Mouse (Mus musculus): Measurements from ENCODE around the gene Fam71b.

The Fam71b gene

GRCm38 (mm10) chr11:46431129-46431528 lies 34.8 kb downstream of the Fam71b start:
- peak; percentile 77 to 84 for DNase-seq (ENCODE audit: low spot score in 2 of 2)

GRCm38 (mm10) chr11:46435363-46435762 lies 39.0 kb downstream of the Fam71b start:
- no peak for DNase-seq (ENCODE audit: low spot score in 2 of 2)

- peak; percentile 96 to 97 for DNase-seq (ENCODE audit: low spot score in 2 of 2)
These were observed 40.5 kb downstream of the Fam71b start, which contains the start of gene Med7 for GRCm38 (mm10) chr11:46436760-46437458. Gene Med7, plus strand, starts transcription at chr11:46436925.

- peak in 1 of 2 experiments; percentile 19 for DNase-seq (ENCODE audit: low spot score in 2 of 2)
These were observed 41.2 kb downstream of the Fam71b start for GRCm38 (mm10) chr11:46437459-46438000.

- DNase-seq (ENCODE audit: low spot score in 2 of 2): no peak
These were observed 42.7 kb downstream of the Fam71b start for GRCm38 (mm10) chr11:46439005-46439543.

- DNase-seq (ENCODE audit: low spot score in 2 of 2): no peak
These were observed 45.4 kb downstream of the Fam71b start for GRCm38 (mm10) chr11:46441774-46442173.

- DNase-seq (ENCODE audit: low spot score in 2 of 2): no peak
These were observed 46.8 kb downstream of the Fam71b start for GRCm38 (mm10) chr11:46443152-46443551.

- no peak for DNase-seq (ENCODE audit: low spot score in 2 of 2)
These were observed 47.6 kb downstream of the Fam71b start for GRCm38 (mm10) chr11:46443979-46444378.

GRCm38 (mm10) chr11:46446150-46446549 lies 49.8 kb downstream of the Fam71b start:
- no peak for DNase-seq (ENCODE audit: low spot score in 2 of 2)

GRCm38 (mm10) chr11:46447644-46448484 lies 51.5 kb downstream of the Fam71b start:
- peak; percentile 38 to 62 for DNase-seq (ENCODE audit: low spot score in 2 of 2)

- DNase-seq (ENCODE audit: low spot score in 2 of 2): peak in 1 of 2 experiments; percentile 14
These were observed 53.2 kb downstream of the Fam71b start for GRCm38 (mm10) chr11:46449461-46450080.

- no peak for DNase-seq (ENCODE audit: low spot score in 2 of 2)
These were observed 58.2 kb downstream of the Fam71b start, which contains the start of gene Havcr2 for GRCm38 (mm10) chr11:46454453-46455045. Gene Havcr2, plus strand, starts transcription at chr11:46454935.

All from spleen, postnatal 36 days (tissue).